Mouse (Mus musculus) yolk sac, embryonic 10.5 days (tissue): ENCODE measurements at regions not wholly inside any gene's neighbourhood (a gene's known extent, or its start where the extent isn't known, plus 50 kb on each side); places are given as distances from the start of the nearest gene placed in this dataset.

Experiments used
- DNase-seq: peaks from one replicate; pipeline ENCODE4 v3.0.0-alpha.2; 2017; ENCODE audit warnings: low spot score

GRCm38 (mm10) chr13:112073519-112074406, 214.5 kb upstream of the Ankrd55 start:
- no peak for DNase-seq

GRCm38 (mm10) chr13:112075847-112076479, 212.3 kb upstream of the Ankrd55 start:
- DNase-seq, result peak; percentile 69

DNA sequence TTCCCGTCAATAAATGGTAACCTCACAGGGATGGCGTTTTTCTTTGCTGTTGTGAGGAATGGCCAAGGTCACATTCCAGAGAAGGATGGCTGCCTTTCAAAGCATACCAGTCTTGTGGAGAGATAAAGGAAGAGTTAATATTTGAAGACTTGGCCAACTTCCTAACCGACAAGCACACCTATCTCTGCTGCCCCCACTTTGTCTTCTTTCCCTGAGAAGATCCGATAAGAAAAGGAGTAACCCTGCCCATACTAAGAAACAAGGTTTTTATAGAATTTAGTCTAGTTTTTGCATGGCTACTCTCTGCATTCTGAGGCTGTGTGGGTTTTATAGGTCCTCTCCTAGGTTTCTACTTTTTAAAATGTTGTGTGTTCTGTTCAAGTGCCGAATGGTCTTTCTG, 210.2 kb upstream of the Ankrd55 start:
- no peak for DNase-seq

DNA sequence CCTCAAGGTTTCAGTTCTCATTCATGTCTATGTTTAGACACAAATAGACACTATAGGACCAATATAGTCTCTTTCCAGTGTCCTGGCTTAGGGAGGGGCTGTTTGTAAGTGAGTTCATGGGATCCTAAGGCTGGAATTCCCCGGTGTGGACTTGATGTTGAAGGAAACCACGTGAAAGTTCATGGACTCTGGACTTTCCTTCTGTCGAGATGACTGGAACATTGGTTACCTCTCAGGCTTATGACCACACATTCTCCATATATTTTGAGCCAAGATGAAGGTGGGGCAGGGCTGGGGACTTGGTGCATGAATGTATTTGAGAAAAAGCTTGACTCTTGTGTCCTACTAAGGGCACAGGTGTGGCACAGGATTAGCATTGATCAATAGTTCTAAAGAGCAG, 206.3 kb upstream of the Ankrd55 start:
- DNase-seq, result no peak

DNA sequence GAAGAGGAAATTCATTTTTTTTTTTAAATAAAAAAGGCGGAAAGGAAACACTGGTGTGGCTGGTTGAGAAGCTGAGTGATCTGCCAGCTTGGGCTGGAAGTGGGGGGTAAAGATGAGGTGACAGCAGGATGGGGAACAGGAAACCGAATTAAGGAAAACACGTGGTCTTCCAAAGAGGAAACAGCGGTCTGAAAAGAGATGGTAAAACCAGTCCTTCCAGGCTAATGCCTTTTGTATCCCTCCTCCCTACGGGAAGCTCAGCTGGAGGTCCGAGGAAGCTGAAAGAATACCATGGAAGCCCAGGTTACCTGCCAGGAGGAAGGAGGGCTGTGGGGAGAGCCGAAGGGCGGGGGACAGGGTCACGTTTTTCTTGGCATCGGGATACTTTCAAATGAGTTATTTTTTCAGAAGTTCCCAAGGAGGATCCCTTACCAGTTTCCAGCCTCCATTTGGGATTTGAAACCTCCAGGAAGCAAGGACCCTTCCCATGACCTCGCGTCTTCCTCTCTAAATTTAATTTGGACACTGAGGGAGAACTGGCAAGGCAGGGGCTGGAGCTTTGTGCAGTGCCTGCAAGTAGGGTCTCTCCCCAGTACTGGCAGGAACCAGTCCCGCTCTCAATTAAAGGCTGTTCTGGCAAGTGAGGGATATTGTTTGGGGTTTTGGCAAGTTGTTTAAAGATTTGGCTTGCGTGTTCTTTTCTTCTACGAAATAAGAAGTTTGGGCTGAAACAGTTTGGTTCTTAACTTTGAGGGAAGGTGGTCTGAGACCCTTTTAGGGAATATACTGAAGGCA, 203.6 kb upstream of the Ankrd55 start:
- no peak for DNase-seq

- peak; percentile 76 for DNase-seq
These were observed 199.9 kb upstream of the Ankrd55 start for GRCm38 (mm10) chr13:112088312-112088771.

DNA sequence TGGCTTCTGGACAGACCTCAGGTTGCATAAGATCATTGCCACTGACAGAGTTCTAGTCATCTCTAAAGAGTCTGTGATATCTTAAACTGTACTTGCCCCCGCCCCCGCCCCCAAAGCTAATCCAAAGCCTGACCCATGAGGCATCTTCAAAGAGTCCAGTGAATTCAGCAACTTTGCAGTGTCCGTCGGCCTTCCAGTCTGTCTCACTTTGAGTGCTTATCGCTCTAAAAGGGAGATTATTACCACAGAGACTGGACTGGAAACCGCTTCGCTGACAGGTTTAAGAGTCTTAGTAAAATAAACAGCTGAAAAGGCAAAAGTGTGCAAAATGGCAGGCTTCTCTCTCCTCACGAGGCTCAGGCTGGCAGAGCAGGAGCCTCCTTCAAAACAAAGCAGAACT, 197.5 kb upstream of the Ankrd55 start:
- DNase-seq, result peak; percentile 63

GRCm38 (mm10) chr13:112095595-112096139, 192.6 kb upstream of the Ankrd55 start:
- no peak for DNase-seq

- DNase-seq, result no peak
These were observed 188.2 kb upstream of the Ankrd55 start for GRCm38 (mm10) chr13:112099953-112100591.

GRCm38 (mm10) chr13:112100592-112101420, 187.4 kb upstream of the Ankrd55 start:
- DNase-seq, result peak; percentile 78

GRCm38 (mm10) chr13:112101421-112101756, 186.9 kb upstream of the Ankrd55 start:
- DNase-seq, result no peak

GRCm38 (mm10) chr13:112105953-112106352, 182.3 kb upstream of the Ankrd55 start:
- no peak for DNase-seq

GRCm38 (mm10) chr13:112114741-112115201, 173.5 kb upstream of the Ankrd55 start:
- DNase-seq, result no peak

DNA sequence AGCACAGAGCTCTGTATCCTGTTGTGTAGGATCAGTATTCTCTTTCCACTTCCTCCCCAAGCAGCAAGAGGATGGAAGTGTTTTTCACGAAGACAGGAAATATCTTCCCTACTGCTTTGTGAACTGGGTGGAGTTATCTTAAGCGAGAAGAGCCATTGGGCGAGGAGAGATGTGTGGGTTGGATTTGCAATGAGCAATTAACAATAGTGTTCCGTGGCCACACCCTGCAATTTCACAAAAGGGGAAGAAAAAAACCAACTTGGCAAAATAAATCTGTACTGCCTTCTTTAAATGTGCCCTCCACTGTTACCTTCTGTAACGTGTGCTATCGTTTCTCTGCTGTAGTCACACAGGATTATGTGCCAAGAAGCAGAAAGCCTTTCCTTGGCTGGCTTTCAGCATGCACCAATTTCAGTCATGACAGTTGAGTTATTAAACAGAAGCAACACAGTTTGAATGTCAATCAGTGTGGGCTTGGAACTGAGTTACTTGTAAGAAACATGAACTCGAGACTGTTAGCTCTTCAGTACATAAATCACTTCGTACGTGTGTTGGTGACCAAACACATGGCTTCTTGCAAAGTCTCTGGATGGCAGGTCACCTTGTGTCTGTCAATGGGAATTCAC, 172.0 kb upstream of the Ankrd55 start:
- DNase-seq, result no peak

DNA sequence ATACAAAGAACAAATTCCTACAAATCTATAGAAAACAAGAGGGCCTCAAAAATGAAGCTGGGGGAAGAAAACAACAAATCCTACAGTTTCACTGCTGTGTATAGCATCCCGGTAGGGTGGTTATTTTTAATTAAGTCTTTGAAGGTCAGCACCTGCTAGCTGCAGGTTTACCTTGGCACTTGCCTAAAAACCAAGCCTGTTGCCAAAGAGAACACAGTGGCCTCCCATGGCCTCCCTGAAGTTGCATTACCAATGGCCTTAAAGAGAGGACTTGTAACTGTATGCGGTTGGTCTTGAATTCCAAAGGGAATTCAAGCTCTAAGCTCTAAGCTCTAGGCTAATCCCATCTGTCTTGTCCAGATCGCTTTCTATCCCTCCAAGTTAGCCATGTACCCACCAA, 169.7 kb upstream of the Ankrd55 start:
- no peak for DNase-seq

- DNase-seq, result no peak
These were observed 168.6 kb upstream of the Ankrd55 start for GRCm38 (mm10) chr13:112119611-112120041.

DNA sequence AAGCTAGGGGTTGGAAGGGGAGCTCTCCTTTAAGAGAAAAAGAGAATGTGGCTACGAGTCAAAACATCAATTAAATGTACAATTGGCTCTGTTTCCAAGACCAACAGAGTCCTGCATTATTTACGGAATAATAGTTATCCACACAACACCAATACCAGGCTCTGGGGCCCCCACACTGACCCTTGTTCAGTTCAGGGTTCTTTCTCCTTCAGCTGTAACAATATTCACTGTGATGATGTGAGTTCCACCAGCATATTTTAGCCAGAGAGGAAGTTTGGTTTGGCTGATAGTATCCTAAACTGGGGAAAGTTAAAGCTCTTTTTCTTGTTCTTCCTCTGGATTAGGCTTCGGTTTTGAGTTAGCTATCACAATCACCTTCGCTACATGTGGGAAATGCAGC, 167.9 kb upstream of the Ankrd55 start:
- no peak for DNase-seq

- DNase-seq, result no peak
These were observed 167.1 kb upstream of the Ankrd55 start for GRCm38 (mm10) chr13:112121110-112121509.

- no peak for DNase-seq
These were observed 165.3 kb upstream of the Ankrd55 start for GRCm38 (mm10) chr13:112122842-112123373.
